Mouse (Mus musculus): ENCODE results near the gene Vwa3b.

DNA sequence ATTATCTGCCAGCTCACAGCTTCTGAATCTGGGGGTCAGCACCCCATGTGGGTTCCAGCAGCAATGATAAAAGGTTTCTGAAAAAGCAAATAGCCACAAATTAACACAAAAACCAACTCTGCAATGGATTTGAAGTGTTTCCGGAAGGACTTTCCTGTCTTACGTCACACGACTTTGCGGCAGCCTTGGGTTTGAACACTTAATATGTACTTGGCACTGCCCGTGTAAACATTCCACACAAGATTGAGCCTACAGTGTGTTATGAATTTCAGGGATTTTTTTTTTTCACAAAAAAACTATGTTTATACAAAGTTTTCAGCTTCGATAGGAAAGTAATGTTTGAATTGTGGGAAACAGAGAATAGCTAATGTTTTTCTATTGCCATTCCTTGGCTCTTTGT, 7.4 kb upstream of the Vwa3b start:
- TF ChIP-seq CTCF (IDR thresholded peaks at IDR 0.05; ENCODE audit: control insufficient read depth, insufficient read depth, low read length) (no peak), POLR2A (IDR thresholded peaks at IDR 0.05; ENCODE audit: borderline replicate concordance, control insufficient read depth, low read depth, low read length) (no peak)

Measured in bone marrow, adult 2 months (tissue).